Mouse (Mus musculus) spleen, adult 18-20 months (tissue): ENCODE measurements around the gene Pik3r5.

Experiments used
- DNase-seq, 2 experiments: peaks; one replicate each; pipeline ENCODE4 v3.0.0; 2022; ENCODE audit warnings: mixed read lengths in 2 of 2

Pik3r5 gene

DNA sequence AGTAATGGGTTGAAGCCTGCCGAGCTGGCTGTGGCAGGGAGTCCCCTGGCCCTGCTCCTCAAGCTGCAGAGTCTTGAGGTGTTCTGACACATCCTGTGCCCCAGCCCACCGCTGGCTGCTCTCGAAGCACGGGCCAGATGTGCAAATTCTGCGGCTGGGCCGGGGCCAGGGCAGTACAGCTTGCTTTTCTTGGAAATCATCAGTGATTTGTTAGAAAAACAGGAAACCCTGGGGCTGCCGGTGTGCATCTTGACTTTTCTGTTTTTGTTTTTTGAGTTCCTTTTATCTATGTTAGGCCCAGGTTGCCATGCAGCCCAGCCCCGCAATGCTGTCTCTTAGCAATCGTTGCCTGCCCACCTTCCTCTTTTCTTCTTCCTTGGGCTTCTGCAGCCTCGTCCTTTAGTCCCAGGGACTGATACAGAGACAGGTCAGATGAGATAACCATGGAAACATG is 19.4 kb downstream of the Pik3r5 start:
- DNase-seq = peak; percentile 46 to 53

GRCm38 (mm10) chr11:68451747-68452405 is 20.0 kb downstream of the Pik3r5 start:
- no peak for DNase-seq

GRCm38 (mm10) chr11:68452740-68453139 is 20.8 kb downstream of the Pik3r5 start:
- no peak for DNase-seq

DNA sequence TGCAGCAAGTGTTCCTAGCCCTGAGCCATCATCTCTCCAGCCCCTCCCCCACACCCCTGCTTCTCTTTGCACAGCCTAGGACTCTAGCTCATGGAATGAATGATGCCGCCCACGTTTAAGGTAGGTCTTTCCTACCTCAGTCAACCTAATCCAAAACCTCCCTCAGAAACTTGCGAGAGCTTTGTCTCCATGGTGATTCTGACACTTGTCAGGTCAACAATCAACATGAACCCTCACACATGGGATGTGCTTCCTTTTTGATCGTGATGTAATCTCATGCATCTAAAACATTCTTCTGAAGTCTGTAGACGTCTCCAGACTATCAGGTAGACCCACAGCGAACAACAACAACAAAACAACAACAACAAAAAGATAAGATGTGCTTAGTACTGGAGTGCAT is 21.4 kb downstream of the Pik3r5 start:
- no peak for DNase-seq

DNA sequence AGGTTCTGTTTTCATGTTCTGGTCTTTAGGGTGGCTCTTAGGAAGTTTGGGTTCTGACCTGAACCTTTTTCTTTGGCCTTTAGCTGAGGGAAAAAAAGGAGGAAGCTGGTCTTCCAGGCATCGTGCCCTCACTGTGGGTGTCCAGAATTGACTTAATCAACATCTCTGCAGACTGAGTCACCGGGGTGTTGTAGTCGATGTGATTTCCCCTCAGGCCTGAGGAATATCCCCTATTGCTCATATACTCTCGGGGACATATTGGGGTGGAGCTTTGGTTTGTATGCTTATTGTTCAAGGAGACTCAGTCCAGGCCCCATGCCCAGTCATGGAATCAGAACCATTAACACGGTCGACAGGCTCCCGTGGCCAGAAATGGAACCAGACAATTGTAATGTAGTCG is 26.2 kb downstream of the Pik3r5 start:
- DNase-seq = no peak

DNA sequence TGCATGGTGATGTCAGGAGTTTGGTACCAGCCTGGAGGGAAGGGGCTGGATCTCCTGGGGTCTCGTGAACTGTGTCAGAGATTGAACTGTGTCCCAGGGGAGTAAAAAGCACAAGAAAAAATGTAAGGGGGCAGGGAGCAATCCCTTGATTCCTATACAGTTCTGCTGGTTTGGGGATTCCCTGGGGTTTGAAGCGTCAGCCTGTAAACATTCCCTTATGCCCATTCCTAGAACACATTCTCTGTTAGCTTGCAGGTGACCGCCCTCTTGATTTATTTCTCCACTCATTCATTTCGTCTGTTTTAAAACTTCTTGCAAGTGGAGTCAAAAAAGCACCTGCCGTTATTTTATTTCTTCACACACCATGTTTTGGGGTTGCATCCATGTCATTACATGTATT is 27.1 kb downstream of the Pik3r5 start:
- no peak for DNase-seq

DNA sequence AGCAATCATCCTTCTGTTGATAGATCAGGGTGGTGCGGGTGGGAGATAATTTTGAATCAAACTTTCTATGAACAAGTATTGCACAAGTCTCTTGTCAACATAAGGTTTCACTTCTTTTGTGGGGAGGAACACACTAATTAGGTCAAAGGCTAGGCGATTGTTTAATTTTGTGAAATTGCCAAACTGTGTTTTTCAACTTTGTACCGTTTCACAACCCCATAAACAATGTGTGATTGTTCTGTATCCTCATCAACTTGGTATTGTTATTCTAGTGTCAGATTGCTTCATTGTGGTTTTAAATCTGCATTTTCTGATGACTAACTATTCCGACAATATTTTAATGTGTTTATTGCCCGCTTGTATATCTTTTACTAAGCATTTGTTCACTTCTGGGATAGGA is 27.6 kb downstream of the Pik3r5 start:
- no peak for DNase-seq

DNA sequence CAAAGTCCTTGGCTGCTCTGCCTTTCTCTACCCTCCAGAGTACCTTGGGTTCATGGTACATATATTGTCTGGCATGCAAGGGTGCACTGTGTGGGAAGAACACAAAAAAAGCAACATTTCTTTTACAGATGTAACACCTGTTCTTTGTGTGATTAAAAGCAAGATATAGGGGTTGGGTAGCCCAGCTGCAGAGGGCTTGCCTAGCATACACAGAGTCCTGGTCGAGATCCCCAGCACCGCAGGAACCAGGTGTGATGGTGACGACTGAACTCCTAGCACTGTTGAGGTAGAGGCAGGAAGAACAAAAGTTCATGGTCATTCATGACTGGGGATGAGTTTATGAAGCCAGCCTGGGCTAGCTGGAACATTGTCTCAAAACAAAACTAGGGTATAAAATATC is 30.8 kb downstream of the Pik3r5 start:
- no peak for DNase-seq

DNA sequence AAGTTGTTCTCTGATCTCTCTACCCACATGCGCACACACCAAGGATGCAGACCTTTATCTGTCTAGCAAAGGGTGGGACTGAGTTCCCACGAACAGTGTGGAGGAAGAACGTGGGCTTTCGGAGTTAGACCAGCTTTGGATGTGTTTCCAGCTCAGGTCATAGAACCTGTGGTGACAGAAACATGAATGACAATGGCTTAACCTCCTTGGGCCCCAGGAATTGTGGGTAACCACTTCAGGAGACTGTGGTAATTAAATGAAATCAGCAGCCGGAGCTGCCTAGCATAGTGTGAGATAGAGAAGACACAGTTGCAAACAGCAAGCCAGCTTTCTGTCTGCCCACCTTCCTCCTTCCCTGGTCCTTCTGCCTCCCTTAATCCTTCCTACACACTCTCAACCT is 32.3 kb downstream of the Pik3r5 start:
- no peak for DNase-seq

DNA sequence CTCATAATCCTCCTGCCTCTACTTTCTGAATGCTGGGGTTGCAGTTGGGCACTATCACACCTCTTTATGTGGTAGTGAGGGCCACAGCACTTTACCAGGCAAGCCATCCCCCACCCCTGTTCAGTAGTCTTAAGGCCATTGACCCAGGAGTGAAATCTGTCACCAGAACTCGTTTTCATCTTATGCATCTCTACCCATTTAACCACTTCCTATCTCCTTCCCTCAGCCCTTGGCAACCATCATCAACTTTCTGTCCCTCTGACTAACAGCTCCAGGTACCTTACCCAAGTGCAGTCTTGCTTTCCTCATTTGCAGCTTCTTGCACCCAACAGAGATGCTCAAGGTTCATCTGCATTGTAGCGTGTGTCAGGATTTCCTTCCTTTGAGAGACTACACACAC is 33.2 kb downstream of the Pik3r5 start:
- DNase-seq = no peak

GRCm38 (mm10) chr11:68467441-68467840 is 35.5 kb downstream of the Pik3r5 start:
- DNase-seq = no peak

GRCm38 (mm10) chr11:68467962-68468612 is 36.2 kb downstream of the Pik3r5 start:
- DNase-seq = no peak

DNA sequence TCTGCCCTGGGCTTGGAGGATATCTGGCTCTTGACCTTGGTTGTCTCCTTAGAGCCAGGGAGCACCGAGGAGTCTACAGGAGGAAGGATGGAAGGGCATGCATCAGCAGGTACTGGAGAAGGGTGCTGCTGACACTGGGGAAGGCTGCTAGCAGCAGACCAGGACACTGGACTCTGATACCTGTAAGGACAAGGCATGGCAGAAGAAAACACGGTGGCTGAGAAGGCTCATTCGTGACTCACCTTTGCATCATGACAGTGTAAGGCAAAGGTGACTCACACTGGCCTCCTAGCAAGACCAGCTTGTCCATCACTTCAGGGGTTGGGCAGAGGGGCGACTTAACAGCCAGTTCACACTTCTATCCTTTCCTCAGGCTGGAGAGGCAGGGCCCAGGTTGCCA is 37.0 kb downstream of the Pik3r5 start:
- DNase-seq = no peak

DNA sequence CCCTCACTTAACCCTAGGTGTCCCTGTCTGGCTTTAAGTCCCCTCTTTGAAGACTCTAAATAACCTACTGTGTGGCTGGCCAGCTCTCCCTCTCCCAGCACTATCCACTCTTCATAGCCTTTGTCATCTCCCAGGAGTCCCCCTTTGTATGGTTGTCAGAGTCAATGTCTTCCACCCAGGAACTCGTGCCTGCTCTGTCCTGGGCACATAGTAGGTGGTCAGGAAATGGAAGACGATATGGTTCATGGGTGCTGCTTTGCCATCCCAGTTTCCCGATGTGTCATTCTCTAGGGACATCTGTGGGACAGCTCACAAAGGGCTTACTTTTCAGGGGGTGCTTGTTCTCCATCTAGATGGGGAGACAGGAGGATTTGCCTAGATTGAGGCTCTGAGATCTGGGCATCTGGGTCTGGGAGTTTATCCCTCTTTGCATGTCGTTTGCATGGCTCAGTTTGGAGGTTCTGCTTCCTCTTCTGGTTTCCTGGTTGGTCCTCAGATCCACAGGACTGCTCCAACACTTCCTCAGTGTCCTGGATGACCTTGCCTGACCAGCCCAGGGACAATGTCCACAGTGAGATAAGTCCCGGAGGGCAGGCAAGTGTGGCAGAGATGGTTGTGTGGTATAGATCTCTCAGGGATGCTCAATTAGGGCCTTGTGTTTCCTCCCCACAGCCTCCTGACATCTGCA is 40.4 kb downstream of the Pik3r5 start:
- DNase-seq = no peak

DNA sequence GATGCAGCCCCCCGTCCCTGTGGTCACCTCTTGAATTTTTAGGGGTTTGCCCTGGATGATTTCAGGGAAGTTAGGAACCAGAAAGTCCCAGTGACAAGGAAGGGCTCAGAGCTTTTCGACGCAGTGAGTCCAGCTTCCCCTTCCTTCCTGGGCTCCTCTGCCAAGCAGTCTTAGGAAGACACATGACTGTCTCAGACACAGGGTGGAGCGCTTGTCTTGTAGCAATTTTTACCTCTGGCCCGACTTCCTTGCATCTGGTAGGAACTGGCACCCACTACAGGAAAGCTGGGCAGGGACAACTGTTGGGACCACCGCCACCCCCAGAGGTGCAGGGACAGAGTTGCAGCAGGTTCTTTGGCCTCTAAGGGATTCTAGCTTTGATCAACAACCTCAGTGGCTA is 42.7 kb downstream of the Pik3r5 start:
- peak in 1 of 2 experiments; percentile 2 for DNase-seq

- no peak for DNase-seq
Measured at GRCm38 (mm10) chr11:68475676-68476075, 43.8 kb downstream of the Pik3r5 start.

DNA sequence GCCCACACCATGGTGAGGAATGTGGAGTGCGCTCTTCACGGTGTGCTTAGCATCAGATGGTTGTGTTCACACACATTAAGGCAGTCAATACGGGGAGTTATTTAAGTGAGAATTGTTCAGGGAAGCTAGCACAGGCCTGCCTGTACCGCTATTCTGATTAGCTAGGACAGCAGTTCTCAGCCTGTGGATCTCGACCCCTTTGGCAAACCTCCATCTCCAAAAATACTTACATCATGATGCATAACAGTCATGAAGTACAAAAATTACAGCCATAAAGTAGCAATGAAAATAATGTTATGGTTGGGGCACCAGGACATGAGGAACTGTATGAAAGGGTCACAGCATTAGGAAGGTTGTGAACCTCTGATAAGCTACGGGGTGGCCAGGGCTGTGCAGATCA is 45.7 kb downstream of the Pik3r5 start:
- no peak for DNase-seq

DNA sequence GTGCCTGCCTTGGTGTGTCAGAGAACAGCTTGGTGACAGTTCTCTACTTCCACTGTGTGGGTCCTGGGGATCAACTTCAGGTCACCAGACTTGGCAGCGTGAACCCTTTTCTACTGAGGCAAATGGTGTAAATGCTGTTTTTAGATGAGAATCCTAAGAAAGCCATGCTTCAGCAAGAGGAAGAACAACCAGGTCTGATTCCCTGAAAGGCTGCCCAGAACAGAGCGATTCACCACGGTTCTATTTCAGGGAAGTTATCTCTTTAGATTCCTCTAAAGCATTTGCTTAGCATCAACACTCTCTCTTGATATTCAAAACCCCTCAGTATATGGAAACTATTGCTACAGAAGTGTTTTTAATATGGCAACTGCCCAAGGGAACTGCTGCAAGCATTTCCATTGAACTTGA is 46.7 kb downstream of the Pik3r5 start:
- no peak for DNase-seq

- no peak for DNase-seq
Measured at GRCm38 (mm10) chr11:68480660-68481059, 48.7 kb downstream of the Pik3r5 start.

DNA sequence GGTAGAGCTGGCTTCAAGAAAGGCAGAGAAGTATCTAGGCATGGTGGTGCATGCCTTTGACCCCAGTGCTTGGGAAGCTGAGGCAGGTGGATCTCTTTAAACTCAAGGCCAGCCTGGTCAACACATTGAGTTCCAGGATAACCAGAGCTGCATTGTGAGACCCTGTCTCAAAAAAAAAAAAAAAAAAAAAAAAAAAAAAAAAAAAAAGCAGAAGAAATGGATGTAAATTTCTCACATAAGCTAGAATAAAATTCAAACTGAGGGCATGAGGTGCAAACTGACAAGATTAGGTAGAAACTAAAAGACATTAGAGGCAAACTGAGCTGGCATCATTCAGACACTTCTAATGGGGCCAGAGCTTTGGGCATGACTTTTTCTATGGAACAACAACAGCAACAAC is 50.1 kb downstream of the Pik3r5 start:
- DNase-seq = no peak

DNA sequence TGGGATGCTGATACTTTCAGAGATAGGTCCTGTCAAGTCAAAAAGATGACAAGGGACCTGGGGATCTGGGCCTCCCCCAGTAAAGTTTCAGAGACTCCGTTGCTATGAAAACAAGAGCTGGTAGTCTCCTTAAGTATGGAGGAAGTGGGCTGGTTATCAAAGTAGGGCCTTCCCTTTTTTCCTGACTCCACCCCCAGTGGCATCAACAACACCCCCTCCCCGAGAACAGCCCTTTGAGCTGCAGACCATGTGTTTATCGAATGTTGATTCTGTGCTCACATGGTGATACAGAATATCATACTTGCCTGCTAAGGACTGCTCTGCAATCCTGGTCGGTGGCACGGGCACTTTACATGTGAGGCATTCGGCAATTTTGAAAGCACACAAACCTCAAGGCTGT is 51.3 kb downstream of the Pik3r5 start:
- DNase-seq = no peak

GRCm38 (mm10) chr11:68484431-68484830 is 52.5 kb downstream of the Pik3r5 start:
- DNase-seq = no peak

- no peak for DNase-seq
Measured at GRCm38 (mm10) chr11:68485206-68485942, 53.5 kb downstream of the Pik3r5 start.

GRCm38 (mm10) chr11:68486093-68486492 is 54.2 kb downstream of the Pik3r5 start:
- DNase-seq = no peak
